Mouse (Mus musculus): ENCODE measurements around the gene Odf3l2.
A peak's percentile ranks its signal among the peaks of the same experiment; 100 is the strongest.

The Odf3l2 gene

DNA sequence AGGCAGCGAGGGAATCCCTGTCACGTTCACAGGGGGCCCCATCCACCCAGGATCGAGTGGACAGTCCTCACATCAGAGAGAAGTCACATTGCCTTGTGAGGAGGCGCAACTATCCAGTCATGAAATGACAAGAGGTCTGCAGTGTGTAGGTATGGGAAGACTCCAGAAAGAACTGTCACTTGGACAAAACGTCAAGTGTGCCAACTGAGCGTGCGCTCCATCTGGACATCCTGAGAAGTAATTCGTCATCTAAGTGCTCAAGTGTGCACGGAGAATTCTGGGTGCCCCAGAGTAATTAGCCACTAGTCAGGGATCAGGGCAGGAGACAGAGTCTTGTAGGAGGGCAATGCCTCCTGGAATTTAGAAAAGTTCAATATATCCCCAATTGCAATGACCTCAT is 20.1 kb downstream of the Odf3l2 start:
- no peak for DNase-seq

DNA sequence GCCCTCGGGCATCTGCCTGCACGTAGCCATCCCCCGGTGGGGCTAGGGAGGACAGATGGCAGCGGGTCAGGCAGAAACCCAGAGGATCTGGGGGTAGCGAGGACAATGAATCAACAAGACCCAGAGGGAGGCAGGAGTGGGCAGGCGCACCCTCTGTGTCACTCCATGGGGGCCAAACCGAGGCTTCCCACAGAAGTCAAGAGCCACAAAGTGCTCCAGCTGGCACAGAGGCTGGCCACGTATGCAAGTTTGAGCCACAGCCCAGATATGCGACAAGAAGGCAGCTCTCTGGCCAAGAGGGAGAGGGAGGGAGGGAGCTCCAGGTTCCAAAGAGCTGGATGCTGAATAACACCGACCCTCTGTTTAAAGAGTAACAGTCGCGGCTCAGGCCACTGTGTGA is 21.6 kb downstream of the Odf3l2 start:
- DNase-seq = no peak

DNA sequence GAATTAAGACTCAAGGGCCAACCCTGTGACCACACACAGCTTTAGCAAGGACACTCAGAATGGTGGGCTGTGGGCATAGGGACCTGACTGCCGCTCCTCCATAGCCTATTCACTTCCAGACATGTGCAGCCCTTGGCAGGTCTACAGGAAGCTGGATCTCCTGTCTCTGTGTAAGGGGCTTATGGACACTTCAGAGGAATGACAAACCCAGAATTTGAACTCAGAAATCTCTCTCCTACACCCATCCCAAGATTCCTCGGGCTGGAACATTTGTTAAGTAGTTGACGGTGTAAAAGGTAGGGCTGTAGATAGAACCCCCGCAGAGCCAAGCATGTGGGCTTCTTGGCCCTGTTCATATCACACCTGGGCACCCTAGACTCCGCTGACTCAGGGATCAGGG is 29.2 kb downstream of the Odf3l2 start:
- DNase-seq = no peak

DNA sequence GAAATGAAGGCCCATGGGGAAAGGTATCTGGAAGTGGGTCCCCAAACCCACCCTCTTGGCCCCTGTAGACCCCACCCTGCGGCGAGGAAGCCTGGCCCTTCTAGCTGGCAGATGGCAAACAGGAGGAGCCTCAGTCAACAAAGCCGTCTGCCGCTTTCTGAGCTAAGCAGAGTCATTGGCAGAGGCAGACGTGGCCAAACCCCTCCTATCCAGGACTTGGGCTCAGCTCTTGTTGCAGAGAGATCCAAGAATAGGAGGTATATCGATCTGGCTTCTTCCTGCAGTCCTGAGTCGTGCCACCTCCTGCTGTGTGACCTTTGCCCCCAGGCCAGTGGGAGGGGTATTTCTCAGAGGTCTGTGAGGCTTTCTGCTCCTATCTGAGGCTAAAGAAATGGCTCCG is 29.7 kb downstream of the Odf3l2 start:
- DNase-seq = no peak

DNA sequence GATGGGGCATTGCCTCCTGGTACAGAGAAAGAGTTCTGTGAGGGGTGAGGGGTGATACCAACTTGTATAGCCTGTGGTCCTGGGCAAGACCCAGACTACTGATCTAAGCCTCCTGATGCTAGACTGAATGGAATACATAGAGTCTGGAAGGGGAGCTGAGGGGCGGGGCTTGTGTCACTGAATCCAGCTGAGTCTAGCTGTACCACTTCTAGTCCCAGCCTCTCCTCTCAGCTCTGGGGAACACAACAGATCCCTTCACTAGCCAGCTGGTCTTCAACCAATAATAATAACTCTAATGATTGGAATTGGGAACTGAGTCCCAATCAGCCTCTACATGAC is 31.3 kb downstream of the Odf3l2 start:
- no peak for DNase-seq

DNA sequence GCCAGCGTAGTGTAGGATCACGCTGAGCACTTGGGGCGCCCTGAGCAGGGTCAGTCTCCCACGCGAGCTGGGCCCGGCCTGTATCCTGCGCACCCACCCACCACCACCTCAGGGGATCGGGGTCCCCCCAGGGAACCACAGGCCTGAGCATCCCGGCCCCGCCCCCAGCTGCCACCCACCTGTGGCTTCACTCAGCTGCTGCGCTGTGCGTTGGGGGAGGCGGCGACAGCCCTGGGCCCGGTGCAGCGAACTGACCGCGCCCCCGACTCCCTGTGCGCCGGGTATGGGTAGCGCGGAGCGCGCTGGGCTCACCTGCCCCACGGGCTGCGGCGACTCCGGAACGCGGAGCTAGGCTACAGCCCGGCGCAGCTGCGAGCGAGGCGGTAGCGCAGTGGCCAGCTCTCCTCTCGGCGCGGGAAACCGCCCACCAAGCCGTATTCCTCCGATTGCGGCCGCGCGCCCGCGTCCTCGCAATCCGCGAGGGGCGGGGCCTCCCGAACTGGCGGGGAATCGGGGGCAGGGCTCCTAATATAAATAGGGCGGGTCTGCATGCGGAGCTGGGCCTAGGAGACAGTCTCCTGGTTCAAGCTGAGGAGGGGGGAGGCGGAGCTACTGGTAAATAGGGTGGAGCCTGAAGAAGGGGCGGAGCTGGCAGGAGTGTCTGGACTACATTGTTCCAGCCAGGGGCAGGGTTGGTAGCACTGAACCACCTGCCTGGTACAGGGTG is 31.8 kb downstream of the Odf3l2 start, which contains the start of gene C2cd4c:
TSS of gene C2cd4c (minus strand) at position 448 of the 727 bp plus-strand sequence.
- DNase-seq = peak; percentile 55 to 70

DNA sequence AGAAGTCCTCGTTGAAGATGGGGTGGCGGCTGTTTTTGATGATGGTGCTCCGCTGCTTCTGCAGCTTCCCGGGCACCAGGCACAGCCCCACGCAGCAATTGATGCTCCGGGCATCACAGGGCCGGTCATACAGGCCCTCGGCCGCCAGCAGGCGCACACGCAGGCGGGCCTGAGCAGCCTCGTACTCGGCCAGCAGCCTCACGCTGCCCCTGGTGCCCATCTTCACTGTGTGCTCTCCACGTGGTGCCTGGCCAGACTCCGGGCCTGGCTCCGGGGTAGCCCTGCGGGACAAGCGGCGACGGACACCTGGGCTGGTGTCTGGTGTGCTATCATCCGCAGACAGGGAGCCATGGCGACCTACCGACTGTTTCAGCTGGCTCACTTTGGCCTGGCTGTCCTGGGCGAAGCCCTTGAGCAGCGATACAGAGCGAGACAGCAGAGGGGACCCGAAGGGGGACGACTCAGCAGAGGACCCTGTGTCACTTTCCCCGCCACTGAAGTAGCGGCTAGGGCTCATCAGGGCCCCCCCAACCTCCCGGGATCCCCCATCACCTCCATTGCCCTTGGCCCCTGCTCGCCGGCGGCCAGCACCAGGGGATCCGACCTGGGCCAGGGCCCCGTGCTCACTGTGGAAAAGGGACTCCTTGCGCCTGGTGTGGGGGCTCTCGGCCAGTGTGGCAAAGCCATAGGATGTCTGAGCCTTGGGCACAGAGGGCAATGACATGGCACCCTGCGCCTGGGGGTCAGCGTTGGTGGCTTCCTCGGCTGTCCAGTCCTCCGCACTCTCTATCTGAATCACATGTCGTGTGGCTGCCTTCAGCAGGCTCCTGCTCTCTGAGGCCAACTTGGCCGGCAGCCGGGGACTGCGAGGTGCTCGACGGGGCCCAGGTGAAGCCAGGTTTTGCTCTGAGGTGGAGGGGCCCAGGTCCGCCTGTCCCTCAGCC is 33.1 kb downstream of the Odf3l2 start:
- no peak for DNase-seq

DNA sequence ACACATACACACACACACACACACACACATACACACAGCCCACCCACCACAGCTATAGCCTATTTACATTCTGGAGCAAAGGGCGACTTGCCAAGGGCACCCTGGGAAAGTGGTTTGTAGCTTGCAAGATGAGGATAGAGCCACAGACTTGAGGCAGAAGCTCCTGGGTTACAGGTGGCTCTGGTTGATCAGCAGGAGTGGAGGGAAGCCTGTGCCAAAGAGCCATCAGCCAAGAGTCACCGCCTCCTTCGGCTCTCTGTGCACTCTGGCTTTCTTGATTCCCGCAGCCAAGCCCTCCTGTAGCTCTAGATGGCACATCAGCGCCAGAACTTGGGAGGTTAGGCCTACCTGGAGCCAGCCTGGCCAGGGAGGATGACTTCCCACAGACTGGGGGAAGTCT is 34.2 kb downstream of the Odf3l2 start:
- no peak for DNase-seq

DNA sequence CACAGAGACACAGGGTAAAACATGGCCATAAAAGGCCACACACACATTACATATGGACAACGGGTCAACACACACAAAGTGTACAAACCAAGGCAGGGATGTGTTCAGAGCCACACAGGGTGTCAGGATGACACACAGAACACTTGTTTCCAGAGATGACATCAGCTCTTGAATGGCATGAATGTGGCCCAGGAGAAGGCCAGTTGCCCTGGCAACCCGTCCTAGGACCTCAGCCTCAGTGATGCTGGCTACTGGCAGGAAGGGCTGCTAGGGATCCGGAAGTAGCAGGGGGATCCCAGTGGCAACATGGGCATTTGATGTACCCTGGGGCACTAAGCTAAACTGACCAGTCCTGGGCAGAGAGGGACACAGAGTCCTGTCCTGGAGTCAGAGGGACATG is 36.3 kb downstream of the Odf3l2 start:
- no peak for DNase-seq

DNA sequence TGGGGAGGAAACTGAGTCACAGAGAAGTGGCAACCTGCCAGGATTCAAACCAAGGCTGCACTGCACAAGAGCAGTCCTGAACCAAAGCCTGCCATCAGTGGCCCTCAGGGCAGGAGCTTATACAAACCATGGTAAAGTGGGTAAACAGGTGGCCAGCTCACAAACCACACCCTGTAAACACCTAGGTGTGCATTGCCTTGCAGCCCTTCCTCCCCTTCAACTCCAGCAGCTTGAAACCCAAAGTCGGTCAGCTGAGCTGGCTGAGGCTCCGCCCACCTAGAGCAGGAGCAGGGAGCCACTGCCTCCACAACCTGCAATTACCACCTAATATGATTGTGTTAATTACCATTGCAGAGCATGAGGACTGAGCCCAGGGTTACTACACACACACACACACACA is 37.6 kb downstream of the Odf3l2 start:
- DNase-seq = no peak

DNA sequence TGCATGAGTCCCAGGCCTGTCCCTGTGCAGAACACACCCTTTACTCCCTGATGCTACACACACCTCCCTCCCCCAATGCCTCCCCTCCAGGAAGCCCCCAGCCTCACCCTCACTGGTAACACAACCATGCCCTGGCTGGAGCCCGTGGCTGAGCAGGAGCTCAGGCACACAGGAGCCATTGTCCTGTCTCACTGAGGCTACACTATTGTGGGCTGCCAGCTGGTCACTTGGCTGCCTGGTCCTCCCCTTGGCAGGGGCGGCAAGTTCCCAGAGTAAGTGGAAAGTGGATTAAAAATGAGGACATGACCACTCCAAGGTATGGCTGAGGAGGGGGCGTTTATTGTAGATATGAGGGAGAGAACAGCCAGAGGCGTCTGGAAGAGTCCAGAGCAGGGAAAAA is 39.0 kb downstream of the Odf3l2 start:
- DNase-seq = no peak

DNA sequence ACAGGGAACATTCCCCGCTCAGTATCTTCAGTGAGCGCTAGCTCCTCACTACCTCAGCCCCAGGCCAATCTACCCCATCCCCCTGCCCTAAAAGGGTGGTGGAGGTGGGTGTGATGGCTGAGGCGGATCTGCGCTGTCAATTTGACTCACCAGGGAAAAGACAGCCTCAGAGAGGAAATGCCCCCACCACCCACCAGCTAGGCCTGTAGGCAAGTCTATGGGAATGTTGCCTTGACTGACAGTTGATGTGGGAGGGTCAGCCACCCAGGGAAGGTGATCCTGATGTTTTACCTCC is 47.7 kb downstream of the Odf3l2 start:
- DNase-seq = no peak

DNA sequence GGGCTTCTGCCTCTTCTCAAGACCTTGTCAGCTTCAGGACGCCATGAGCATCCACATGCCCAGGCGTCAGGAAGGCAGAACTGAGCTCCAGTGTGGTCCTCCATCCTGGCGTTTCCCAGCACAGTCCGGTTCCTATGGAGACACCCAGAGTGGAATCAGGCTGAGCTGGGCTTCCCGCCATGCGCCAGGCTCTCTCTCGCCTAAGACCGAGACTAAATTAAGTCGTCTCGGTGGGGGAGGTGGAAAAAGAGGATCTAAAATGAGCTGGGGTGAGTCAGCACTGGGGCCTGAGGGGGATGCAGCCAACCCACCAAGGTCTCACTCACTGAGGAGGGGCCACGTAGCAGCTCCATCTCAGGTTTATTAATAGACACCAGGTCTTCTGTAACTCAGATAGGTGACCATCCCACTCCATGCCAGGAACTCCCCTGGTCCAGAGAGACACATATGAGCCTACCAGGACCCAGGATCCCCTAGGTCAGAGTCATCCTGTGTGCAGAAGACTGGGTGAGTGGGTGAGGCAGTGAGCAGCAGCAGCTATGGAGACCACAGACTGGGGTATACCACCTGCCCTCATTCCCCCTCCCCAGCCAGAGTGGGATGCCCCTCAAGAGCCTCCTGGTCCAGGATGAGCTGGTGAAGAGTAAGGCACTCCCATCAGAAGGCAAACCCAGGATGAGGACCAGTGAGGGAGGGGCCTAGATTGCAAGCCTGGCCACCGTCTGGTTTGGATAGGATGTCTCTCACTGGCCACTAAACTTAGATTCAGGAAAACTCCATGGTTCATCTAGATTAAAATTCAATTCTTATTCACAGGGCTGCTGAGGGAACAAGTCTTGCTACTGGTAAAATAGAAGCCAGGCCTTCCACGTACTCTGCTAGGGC is 48.2 kb downstream of the Odf3l2 start:
- DNase-seq = no peak

DNA sequence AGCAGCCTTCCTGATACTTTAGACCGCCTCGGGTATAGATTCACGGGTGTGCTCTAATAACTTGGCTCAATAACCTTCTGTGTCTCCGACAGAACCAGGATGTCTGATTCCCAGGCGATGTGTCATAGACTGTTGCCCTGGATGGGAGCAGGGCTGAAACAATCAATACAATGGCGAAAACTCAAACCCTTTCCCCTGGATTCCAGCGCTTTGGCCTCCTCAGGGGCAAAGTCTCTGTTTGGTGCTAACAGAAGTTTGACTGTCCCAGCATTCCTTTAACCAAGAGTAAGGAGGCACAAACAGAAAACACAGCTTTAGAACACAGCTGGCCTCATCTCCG is 50.0 kb downstream of the Odf3l2 start:
- DNase-seq = no peak

DNA sequence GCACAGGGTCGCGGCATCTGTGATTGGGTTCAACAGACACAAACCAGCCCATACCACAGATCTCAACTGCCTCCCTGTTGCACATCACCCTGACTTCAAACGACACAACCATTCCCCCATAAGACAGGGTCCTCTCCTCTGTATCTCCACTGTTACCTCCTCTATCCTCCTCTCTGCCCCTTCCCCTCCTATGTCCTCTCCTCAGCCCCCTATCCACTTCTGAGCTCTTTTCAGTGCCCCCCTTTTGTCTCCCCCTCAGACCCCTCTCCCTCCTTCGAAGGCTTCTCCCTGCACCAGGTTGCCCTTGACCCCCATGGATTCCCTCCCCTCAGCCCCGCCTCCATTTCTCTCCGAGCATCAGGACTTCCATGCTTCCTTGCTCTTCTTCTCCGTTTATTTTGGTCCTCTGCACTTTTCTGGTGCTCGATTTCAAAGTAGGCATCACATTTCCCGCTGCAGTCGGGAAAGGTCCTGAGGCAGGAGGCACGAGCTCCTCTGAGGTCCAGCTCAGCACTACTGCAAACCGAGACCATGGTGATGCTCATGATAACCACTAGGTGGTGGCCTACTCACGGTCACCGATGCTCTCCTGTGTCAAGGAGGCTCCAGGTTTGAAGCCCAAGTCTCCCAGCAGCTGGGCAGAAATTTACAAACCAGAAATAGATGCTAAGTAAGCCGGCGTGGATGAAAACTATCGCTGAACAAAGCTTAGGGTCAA is 50.5 kb downstream of the Odf3l2 start:
- DNase-seq = peak; percentile 31 to 53

DNA sequence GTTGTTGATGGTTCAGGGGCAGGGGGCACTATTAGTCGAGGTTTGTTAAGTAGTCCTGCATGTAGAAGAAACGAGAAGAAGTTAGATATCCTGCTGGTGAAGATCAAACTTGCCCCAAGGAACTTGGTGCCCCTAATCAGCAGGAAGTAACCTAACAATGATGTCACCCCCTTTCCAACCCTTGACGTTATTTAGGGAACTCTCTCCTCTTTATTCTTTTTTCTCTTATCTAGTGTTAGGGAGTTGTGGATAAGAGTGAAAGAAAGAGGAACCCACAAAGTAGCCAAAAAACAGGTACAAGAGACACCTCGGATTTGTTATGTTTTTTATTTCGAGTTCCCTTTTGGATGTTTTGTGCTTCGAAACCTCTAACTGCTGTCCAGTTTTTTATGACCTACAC is 51.4 kb downstream of the Odf3l2 start:
- no peak for DNase-seq

DNA sequence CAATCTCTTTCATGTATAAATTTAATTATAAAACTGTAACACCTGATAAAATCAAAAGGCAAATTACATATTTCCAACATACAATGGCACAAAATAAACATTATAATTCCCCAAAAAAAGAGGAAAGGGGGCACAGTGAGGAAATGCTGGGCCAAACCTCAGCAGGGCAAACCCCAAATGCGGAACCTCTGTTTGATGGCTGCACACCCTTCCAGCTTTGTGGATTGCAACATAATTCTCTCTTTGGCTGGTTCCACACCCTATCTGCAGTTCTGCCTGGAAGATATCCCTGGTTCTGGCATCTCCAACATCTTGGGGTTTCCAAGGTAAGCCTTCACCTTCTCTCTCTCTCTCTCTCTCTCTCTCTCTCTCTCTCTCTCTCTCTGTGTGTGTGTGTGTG is 54.8 kb downstream of the Odf3l2 start:
- no peak for DNase-seq

Measured in kidney, adult 8-10 months (tissue).